Mouse (Mus musculus) 3T3-L1 (cell line): ENCODE data around the gene Cdpf1.

Experiments used
- DNase-seq: peaks from one replicate; pipeline ENCODE4 v3.0.0-alpha.2; 2015; ENCODE audit warnings: low read depth, low spot score

Cdpf1 gene

GRCm38 (mm10) chr15:85811535-85812277 is at the start of gene Cdpf1:
Cdpf1 (minus strand) TSS chr15:85811697.
- peak; percentile 95 for DNase-seq

- peak; percentile 96 for DNase-seq
Observed at GRCm38 (mm10) chr15:85859490-85860031, 48.1 kb upstream of the Cdpf1 start, which contains the start of gene Gtse1. Gtse1 (plus strand) TSS chr15:85859745.

- DNase-seq: no peak
Observed at GRCm38 (mm10) chr15:85858980-85859489, 47.5 kb upstream of the Cdpf1 start.

GRCm38 (mm10) chr15:85851656-85852392 is 40.3 kb upstream of the Cdpf1 start:
- peak; percentile 15 for DNase-seq

- DNase-seq: no peak
Observed at GRCm38 (mm10) chr15:85845071-85845470, 33.6 kb upstream of the Cdpf1 start.

- no peak for DNase-seq
Observed at GRCm38 (mm10) chr15:85841796-85842360, 30.4 kb upstream of the Cdpf1 start.

GRCm38 (mm10) chr15:85840983-85841382 is 29.5 kb upstream of the Cdpf1 start:
- DNase-seq: no peak

- no peak for DNase-seq
Observed at GRCm38 (mm10) chr15:85836887-85837286, 25.4 kb upstream of the Cdpf1 start.

- peak; percentile 13 for DNase-seq
Observed at GRCm38 (mm10) chr15:85835335-85835734, 23.8 kb upstream of the Cdpf1 start.

GRCm38 (mm10) chr15:85832599-85832998 is 21.1 kb upstream of the Cdpf1 start:
- DNase-seq: no peak

- DNase-seq: peak; percentile 49
Observed at GRCm38 (mm10) chr15:85831954-85832590, 20.6 kb upstream of the Cdpf1 start, which contains the start of gene Ttc38. Ttc38 (plus strand) TSS chr15:85832306.

- no peak for DNase-seq
Observed at GRCm38 (mm10) chr15:85829470-85829869, 18.0 kb upstream of the Cdpf1 start.

GRCm38 (mm10) chr15:85828071-85828470 is 16.6 kb upstream of the Cdpf1 start:
- DNase-seq: no peak

GRCm38 (mm10) chr15:85826676-85827075 is 15.2 kb upstream of the Cdpf1 start:
- DNase-seq: no peak

GRCm38 (mm10) chr15:85822011-85822359 is 10.5 kb upstream of the Cdpf1 start:
- DNase-seq: no peak

- DNase-seq: no peak
Observed at GRCm38 (mm10) chr15:85821203-85822010, 9.9 kb upstream of the Cdpf1 start, which contains the start of gene Pkdrej. Pkdrej (minus strand) TSS chr15:85821734.

GRCm38 (mm10) chr15:85813428-85813827 is 1.9 kb upstream of the Cdpf1 start:
- no peak for DNase-seq

GRCm38 (mm10) chr15:85810806-85811521 is 533 bp downstream of the Cdpf1 start:
- peak; percentile 32 for DNase-seq

- no peak for DNase-seq
Observed at GRCm38 (mm10) chr15:85810462-85810805, 1.1 kb downstream of the Cdpf1 start.

GRCm38 (mm10) chr15:85809091-85809490 is 2.4 kb downstream of the Cdpf1 start:
- no peak for DNase-seq
